Mouse (Mus musculus): ENCODE data around the gene Pold1.
A peak's percentile ranks its signal among the peaks of the same experiment; 100 is the strongest.

The Pold1 gene

GRCm38 (mm10) chr7:44486927-44487575 is 61.6 kb downstream of the Pold1 start:
- DNase-seq (ENCODE audit: low read depth, low spot score): no peak

DNA sequence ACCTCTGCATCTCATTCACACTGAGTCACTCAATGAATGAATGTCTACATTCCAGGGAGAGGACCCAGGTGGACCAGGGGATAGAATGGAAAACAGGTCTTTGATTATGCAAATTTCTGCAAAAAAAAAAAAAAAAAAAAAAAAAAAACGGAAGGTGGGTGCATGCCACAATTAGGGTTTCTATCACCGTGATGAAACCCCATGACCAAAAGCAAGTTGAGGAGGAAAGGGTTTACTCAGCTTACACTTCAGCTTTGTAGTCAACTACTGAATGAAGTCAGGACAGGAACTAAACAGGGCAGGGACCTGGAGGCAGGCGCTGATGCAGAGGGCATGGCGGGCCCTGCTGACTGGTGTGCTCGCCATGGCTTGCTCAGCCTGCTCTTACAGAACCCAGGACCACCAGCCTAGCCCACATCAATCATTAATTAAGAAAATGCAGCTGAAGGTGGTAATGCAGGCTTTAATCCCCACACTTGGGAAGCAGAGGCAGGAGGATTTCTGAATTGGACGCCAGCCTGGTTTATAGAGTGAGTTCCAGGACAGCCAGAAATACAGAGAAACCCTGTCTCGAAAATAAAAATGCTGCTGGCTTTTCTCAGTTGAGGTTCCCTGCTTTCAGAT is 63.0 kb downstream of the Pold1 start:
- DNase-seq (ENCODE audit: low read depth, low spot score): no peak

DNA sequence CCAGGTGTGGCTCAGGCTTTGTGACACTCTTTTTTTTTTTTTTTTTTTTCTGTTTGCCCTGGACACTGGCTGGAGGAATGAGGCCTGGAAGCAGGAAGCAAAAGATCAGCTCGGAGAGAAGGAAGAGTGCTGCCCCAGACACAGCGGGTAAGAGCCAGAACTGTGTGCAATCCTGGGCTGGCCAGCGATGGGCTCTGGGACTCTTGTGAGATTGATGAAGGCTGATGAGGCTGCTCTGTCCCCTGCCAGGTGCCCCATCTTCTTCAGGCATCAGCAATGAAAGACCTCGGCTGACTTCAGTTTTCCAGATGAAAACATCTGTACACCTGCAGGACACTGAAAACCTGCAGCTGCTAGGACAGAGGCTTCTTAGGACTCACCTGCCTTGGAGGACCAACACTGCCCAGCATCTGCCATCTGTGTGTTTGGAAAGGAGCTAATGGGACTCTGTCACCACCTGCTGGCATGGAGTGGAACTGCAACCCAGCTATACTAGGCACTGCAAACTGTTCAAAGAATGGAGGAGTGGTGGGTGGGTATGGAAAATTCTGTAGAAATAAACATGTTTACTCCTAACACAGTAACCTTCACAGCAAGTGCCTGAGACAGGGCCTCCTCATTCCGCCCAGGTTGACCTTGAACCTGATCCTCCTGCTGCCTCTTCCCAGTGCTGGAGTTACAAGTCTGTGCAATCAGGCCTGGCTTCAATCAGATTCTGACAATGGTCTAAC is 63.6 kb downstream of the Pold1 start:
- DNase-seq (ENCODE audit: low read depth, low spot score): peak; percentile 84

DNA sequence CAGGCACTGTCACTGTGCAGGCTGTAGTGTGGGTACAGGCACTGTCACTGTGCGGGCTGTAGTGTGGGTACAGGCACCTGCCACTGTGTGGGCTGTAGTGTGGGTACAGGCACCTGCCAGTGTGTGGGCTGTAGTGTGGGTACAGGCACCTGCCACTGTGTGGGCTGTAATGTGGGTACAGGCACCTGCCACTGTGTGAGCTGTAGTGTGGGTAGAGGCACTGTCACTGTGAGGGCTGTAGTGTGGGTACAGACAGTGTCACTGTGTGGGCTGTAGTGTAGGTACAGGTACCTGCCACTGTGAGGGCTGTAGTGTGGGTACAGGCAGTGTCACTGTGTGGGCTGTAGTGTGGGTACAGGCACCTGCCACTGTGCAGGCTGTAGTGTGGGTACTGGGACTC is 64.5 kb downstream of the Pold1 start:
- no peak for DNase-seq (ENCODE audit: low read depth, low spot score)

- DNase-seq (ENCODE audit: low read depth, low spot score): no peak
Observed at GRCm38 (mm10) chr7:44482836-44483435, 65.7 kb downstream of the Pold1 start.

All from ES-CJ7 (cell line).